Mouse (Mus musculus): ENCODE data around the gene Fgf18. TPM values are rescaled to one million over a fixed set of nuclear protein-coding genes. Genes with fewer than 3 reads are reported as not detected.

The Fgf18 gene
- total and polyA plus RNA-seq, 2 experiments from 2014 or later = 5.2 to 8.1 TPM

DNA sequence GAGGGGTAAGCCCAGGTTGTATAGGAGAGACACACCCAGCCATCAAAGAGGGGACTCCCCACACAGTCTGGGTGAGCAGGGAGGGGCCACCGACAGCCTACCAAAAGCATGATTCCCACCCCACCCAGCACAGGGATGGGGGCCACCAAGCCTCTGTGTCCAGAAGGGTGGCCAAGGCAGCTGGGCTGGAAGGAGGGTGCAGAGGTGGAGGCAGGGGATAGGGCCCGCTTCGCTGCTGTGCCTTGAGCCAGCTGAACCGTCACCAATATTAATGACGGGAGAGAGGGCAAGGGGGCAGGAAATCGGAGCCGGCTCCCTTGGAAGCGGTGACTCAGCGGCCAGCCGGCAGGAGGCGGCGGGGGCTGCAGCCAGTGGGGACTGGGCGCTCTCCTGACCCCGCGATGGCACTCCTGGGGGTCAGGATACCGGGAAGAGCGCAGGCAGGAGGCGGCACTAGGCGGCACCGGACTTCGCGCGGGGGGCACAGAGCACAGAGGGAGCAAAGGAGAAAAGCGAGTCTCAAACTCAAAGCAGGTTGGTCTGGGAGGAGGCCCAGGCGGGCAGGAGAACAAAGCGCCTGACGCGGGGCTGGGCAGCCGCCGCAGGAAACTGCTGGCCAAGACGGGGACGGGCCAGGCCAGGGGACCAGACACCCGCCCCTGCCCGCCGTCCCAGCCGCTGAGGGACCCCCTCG lies 24.5 kb downstream of the Fgf18 start:
- Histone ChIP-seq H3K4me3 (ENCODE audit: low read depth, low read length) (0 out of 2 replicates have a peak overlapping the region, but pooled peaks have one; percentile 7), H3K9ac (no peak overlapping the region)

DNA sequence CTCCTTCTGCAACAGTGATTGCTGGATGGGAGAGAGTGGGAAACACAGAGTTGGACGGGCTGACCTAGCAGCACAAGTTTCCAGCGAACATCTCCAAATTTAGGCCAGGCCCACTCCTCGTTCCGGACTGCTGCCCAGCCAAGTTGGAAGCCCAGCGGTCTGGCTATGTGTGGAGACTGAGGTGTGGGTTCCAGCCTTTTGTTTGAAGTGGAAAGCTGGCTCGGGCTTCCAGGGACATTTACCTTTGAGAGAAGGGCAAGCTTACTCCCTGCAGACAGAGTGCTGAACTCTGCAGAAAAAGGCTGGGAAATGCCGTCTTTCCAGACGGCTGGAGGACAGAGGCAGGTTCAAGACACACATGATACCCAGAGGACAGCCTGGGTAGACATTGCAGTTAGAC lies 27.6 kb downstream of the Fgf18 start:
- no peak overlapping the region for H3K27ac ChIP-seq (ENCODE audit: low read depth, low read length)
- DNase-seq (no peak), ATAC-seq (no peak)
- TF ChIP-seq CTCF (IDR thresholded peaks at IDR 0.05; ENCODE audit: low read depth) = no peak
- 73% methylated on average over 8 of the region's 8 CpGs for WGBS
- H3K9ac ChIP-seq = no peak overlapping the region
- no peak overlapping the region for H3K4me2 ChIP-seq (ENCODE audit: low read depth)
- no peaks in the 10 kb centered on the region for H3K4me1 ChIP-seq (ENCODE audit: insufficient read depth)
- no peaks in the 10 kb centered on the region for H3K36me3 ChIP-seq (ENCODE audit: insufficient read depth)
- H3K27me3 ChIP-seq (ENCODE audit: insufficient read depth, low read length) = no peaks in the 10 kb centered on the region; the same call in 1 of the 2 replicates
- H3K4me3 ChIP-seq (ENCODE audit: low read depth, low read length) = no peak overlapping the region
- H3K9me3 ChIP-seq (ENCODE audit: low read length) = no peaks in the 10 kb centered on the region

More for the DNA sequence above, 24.5 kb downstream of the Fgf18 start:
- no peak for TF ChIP-seq CTCF (IDR thresholded peaks at IDR 0.05; ENCODE audit: low read depth)
- Histone ChIP-seq H3K36me3 (ENCODE audit: insufficient read depth) (no peaks in the 10 kb centered on the region), H3K9me3 (ENCODE audit: low read length) (no peaks in the 10 kb centered on the region), H3K4me2 (ENCODE audit: low read depth) (peak overlapping the region; percentile 41), H3K27me3 (ENCODE audit: insufficient read depth, low read length) (no peaks in the 10 kb centered on the region; the same call in 1 of the 2 replicates), H3K4me1 (ENCODE audit: insufficient read depth) (no peaks in the 10 kb centered on the region), H3K27ac (ENCODE audit: low read depth, low read length) (no peak overlapping the region)
- DNase-seq (no peak), ATAC-seq (peak; percentile 29)
- WGBS = 3% methylated on average over 37 of the region's 37 CpGs

DNA sequence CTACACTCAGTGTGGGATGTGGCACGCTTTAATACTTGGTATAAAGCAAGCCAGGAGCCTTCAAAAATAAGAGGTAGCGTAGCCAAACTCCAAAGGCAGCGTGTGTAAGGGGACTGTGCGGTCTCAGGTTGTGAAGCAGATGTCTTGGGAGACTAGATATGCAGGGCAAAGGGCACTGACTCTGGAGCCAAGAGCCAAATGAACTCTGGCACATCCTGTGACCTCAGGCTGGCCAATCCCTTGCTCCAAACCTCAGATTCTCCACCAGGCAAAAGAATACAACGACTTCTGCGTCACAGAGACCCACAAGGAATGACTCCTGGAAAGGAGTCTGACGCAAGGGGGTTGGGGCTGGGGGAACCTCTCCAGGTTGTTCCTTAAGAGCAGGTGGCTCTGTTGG lies 28.1 kb downstream of the Fgf18 start:
- TF ChIP-seq CTCF (IDR thresholded peaks at IDR 0.05; ENCODE audit: low read depth) = no peak
- H3K27me3 ChIP-seq (ENCODE audit: insufficient read depth, low read length) = no peaks in the 10 kb centered on the region; the same call in 1 of the 2 replicates
- H3K36me3 ChIP-seq (ENCODE audit: insufficient read depth) = no peaks in the 10 kb centered on the region
- H3K4me1 ChIP-seq (ENCODE audit: insufficient read depth) = no peaks in the 10 kb centered on the region
- H3K9me3 ChIP-seq (ENCODE audit: low read length) = no peaks in the 10 kb centered on the region
- WGBS = 83% methylated on average over 7 of the region's 7 CpGs
- ATAC-seq (no peak), DNase-seq (no peak)
- H3K9ac ChIP-seq = no peak overlapping the region
- no peak overlapping the region for H3K4me2 ChIP-seq (ENCODE audit: low read depth)
- no peak overlapping the region for H3K27ac ChIP-seq (ENCODE audit: low read depth, low read length)
- H3K4me3 ChIP-seq (ENCODE audit: low read depth, low read length) = no peak overlapping the region

DNA sequence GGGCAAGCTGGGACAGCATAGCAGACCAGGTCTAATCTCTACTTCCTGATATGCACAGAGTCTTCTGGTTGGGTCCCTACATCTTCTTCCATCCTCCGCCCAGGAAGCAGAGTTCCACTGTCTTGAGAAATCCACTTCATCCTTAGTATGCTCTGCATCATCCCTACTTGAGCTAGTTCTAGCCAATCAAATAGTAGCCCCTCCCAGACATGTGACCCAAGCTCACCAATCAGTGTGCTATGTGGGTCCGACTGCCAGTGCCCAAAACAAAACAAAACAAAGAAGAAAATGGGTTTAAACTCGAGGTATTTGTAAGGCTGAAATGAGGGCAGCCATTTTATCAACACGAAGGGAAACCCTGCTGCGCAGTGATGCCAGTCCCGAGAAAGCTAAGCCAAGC lies 28.7 kb downstream of the Fgf18 start:
- TF ChIP-seq CTCF (IDR thresholded peaks at IDR 0.05; ENCODE audit: low read depth) = no peak
- no peak overlapping the region for H3K27ac ChIP-seq (ENCODE audit: low read depth, low read length)
- H3K36me3 ChIP-seq (ENCODE audit: insufficient read depth) = no peaks in the 10 kb centered on the region
- 79% methylated on average over 6 of the region's 6 CpGs for WGBS
- no peak overlapping the region for H3K9ac ChIP-seq
- ATAC-seq (no peak), DNase-seq (no peak)
- H3K4me2 ChIP-seq (ENCODE audit: low read depth) = no peak overlapping the region
- H3K4me3 ChIP-seq (ENCODE audit: low read depth, low read length) = no peak overlapping the region
- no peaks in the 10 kb centered on the region; the same call in 1 of the 2 replicates for H3K27me3 ChIP-seq (ENCODE audit: insufficient read depth, low read length)
- no peaks in the 10 kb centered on the region for H3K4me1 ChIP-seq (ENCODE audit: insufficient read depth)
- H3K9me3 ChIP-seq (ENCODE audit: low read length) = no peaks in the 10 kb centered on the region

DNA sequence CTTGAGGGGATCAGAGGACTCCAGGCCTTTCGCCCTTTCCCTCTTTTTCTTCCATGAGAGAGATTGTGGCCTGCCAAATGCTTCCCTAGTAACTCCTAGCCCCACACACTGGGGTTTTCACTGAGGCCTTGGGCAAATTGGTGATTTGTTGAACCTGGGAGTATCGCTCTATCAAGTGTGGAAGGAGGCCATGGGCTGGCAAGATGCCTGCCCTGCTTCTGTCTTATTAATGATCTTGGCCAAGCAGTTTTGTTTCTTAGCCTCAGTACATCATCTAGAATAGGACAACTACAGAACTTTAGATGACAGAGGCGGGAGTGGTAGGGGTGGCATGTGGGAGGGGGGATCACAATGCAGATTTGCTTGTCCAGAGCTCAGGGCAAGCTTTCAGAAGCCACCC lies 31.4 kb downstream of the Fgf18 start:
- Histone ChIP-seq H3K4me1 (ENCODE audit: insufficient read depth) (no peaks in the 10 kb centered on the region), H3K9ac (no peak overlapping the region), H3K4me3 (ENCODE audit: low read depth, low read length) (no peak overlapping the region), H3K4me2 (ENCODE audit: low read depth) (no peak overlapping the region), H3K27me3 (ENCODE audit: insufficient read depth, low read length) (no peaks in the 10 kb centered on the region), H3K27ac (ENCODE audit: low read depth, low read length) (no peak overlapping the region), H3K9me3 (ENCODE audit: low read length) (no peaks in the 10 kb centered on the region), H3K36me3 (ENCODE audit: insufficient read depth) (no peaks in the 10 kb centered on the region)
- no peak for TF ChIP-seq CTCF (IDR thresholded peaks at IDR 0.05; ENCODE audit: low read depth)
- DNase-seq (no peak), ATAC-seq (no peak)
- 68% methylated on average over 3 of the region's 3 CpGs for WGBS

DNA sequence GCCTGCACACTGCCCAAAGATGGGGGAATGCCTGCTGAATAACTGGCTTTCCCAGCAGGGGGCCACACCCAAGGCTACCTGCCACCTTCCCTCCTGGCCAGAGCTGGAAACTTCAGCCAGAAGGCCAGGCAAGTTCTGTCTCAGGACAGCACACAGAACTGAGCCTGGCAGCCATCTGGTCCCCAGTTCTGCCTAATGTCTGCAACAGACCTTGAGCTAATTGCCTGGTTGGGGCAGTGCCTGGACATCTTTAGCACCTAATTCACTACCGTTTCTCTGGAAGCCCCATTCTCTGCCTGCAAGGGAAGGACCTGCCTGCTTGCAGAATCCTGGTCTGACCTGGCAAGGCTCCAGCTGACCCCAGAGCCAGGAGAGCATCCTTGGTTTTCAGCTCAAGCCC lies 34.8 kb downstream of the Fgf18 start:
- no peaks in the 10 kb centered on the region for H3K4me1 ChIP-seq (ENCODE audit: insufficient read depth)
- H3K27me3 ChIP-seq (ENCODE audit: insufficient read depth, low read length) = no peaks in the 10 kb centered on the region
- H3K27ac ChIP-seq (ENCODE audit: low read depth, low read length) = no peak overlapping the region
- 13% methylated on average over 1 of the region's 1 CpGs for WGBS
- no peaks in the 10 kb centered on the region for H3K36me3 ChIP-seq (ENCODE audit: insufficient read depth)
- H3K4me3 ChIP-seq (ENCODE audit: low read depth, low read length) = no peak overlapping the region
- no peak overlapping the region for H3K4me2 ChIP-seq (ENCODE audit: low read depth)
- H3K9me3 ChIP-seq (ENCODE audit: low read length) = no peaks in the 10 kb centered on the region
- no peak for TF ChIP-seq CTCF (IDR thresholded peaks at IDR 0.05; ENCODE audit: low read depth)
- no peak for ATAC-seq
- H3K9ac ChIP-seq = no peak overlapping the region
- DNase-seq = no peak

DNA sequence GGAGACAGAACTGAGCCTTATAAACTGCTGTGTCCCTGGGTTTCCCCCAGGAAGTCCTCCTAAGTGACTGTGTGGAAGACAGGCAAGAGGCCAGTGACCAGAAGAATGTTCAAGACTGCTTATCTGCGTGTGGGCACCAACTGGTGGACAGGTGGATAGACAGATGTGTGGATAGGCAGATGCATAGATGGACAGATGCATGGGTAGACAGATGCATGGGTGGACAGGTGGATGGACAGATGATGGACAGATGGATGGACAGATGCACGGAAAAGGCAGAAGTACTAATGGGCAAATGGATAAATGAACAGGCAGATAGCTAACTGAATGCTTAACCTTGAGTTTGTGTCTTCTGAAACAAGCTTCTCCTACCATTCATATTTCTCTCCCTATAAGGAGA lies 37.1 kb downstream of the Fgf18 start:
- H3K27me3 ChIP-seq (ENCODE audit: insufficient read depth, low read length) = no peaks in the 10 kb centered on the region
- ATAC-seq = no peak

More for the DNA sequence above, 37.1 kb downstream of the Fgf18 start:
- H3K36me3 ChIP-seq (ENCODE audit: insufficient read depth) = no peaks in the 10 kb centered on the region
- TF ChIP-seq CTCF (IDR thresholded peaks at IDR 0.05; ENCODE audit: low read depth) = no peak
- 88% methylated on average over 2 of the region's 2 CpGs for WGBS
- no peak overlapping the region for H3K27ac ChIP-seq (ENCODE audit: low read depth, low read length)
- H3K9ac ChIP-seq = no peak overlapping the region
- no peak overlapping the region for H3K4me3 ChIP-seq (ENCODE audit: low read depth, low read length)
- no peak overlapping the region for H3K4me2 ChIP-seq (ENCODE audit: low read depth)
- no peaks in the 10 kb centered on the region for H3K9me3 ChIP-seq (ENCODE audit: low read length)
- no peaks in the 10 kb centered on the region for H3K4me1 ChIP-seq (ENCODE audit: insufficient read depth)
- no peak for DNase-seq
